Mouse (Mus musculus) CD8-positive naive resting alpha-beta T cell, adult 2 months (primary cell): ENCODE measurements around the gene Aatf.

Source experiments
- DNase-seq, 2 experiments: peaks; one replicate each; pipeline ENCODE4 v3.0.0; 2022; ENCODE audit warnings: low read depth in 2 of 2, low spot score in 2 of 2

Gene Aatf

DNA sequence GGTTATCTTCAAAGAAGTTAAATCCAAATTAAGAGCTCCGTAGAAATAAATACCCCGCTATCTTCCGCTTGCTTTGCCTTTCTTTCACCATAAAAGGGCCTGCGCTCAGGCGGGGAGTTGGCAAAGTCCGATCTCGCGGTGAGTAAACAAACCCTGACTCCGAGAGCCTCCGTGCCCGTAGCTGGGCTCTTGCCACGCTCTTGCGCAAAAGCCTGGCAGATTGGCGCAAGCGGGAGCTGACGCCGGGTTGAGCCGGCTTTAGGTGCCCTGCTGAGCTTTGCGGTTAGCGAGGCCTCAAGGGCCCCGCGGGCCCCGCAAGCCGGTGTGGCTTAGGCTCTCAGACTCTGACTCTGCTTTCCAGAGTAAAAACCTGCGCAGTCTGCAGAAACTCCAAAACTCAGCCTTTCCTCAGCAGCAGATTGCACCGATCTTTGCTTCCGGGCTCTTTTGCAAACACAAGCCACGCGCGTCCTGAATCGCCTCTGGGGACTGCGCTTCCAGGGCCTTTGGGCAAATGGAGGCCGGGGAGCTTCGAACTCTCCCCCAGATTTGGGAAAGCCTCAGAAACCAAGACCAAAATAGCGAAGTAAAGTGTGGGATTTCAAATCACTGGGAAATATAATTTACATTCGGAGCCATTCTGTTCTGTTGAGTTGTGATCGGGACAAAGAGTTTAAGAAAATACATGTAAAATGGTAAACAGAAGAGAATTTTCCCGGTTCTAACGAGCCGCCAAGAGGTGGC is 9.4 kb upstream of the Aatf start:
- no peak for DNase-seq

DNA sequence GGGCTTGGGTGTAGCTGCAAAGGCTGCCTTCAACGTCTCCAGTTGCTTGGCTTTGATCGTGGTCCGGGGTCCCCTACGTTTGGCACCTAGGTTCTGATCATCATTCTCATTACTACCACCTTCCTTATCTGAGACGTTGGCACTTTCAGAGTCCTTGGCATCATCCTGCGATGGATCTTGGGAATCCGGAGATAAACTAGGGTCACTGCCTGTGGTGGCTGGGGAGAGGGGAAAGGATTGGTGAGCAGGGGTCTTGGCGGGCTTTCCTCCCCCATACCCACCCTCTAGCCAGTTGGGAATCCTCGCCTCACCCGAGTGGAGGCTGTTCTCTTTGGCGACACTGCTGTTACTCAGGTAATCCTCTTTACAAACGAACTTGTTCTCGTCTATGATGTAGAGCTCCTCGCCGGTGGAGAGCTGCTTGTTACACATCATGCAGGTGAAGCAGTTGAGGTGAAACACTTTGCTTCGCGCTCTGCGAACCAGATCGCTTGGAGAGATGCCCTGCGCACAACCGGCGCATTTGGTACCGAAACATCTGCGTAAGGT is 8.5 kb upstream of the Aatf start:
- no peak for DNase-seq

DNA sequence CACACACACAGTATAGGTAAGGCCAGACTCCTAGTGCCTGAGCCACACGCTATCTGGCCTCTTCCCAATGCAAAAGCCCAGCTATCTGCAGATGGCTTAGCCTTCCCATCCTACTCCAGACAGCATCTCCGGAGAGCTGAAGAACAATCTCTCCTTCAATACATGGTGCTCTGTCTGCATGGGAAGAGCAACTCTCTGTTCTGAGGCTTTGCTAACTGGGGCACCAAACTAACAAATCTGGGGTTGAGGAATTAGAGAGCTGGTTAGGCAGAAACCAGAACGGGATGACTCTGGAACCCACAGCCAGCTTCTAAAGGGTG is 7.7 kb upstream of the Aatf start:
- DNase-seq = no peak

DNA sequence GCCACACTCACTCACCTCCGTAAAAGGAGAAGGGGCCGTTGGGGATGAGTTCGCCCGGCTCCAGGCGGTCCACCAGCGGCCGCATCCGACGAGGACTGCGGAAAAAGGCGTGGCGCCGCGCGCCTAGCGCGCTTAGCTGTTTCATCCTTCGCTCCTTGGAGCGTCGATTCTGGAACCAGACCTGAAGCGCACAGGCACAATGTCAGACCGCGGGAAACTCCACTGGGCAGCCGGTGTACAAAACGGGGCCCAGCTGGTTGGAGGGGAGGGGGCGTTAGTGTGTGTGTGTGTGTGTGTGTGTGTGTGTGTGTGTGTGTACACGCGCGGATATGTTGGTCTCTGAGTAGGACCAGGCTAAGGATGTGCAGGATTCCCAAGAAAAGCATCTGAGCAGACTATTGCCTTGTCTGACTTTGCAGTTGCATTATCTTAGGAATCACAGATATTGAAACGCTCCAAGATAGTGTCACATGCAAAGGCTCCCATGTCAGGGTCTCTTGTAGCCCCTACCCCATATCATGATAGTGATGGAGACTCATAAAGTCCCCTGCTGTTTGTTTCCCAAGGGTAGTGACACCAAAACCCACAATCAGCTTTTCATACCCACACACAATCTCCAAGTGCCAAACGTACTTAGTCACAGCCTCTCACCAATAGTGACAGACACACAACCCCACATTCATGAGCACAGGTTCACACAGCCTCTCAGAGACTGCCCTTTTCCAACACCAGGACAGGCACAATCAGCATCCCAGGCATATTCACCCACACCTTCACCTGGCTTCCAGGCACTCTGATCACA is 7.1 kb upstream of the Aatf start:
- DNase-seq = no peak

DNA sequence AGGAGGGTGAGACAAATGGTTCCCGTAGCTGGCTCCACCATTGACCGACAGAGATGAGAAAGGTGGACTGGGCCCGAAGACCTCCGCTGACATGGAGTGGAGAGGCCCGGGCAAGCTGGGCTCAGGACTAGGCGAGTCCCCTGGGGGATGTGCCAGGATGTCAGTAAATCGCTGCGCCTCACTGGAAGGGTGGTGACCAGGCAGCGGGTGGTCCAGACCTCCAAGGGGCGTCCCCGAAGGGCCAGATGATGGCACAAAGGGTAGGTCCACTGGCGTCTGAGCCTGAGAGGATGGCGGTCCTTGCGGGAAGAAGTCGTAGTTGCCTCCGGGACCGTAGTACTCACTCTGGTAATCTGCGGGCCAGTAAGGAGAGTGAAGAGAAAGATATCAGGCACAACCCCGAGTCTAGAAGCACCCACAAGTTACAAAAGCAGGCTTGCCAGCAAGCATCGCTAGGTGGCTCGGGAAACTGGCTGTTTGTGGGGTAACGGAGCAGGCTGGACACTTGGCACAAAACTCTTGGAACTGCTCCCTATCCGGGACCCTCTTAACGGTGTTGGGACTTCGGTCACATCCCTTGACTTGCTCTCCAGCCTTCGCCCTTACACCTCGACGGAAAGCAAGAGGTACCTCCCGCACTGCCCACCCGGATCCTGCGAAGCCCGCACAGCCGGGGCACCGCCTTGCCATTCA is 6.4 kb upstream of the Aatf start:
- DNase-seq = no peak

DNA sequence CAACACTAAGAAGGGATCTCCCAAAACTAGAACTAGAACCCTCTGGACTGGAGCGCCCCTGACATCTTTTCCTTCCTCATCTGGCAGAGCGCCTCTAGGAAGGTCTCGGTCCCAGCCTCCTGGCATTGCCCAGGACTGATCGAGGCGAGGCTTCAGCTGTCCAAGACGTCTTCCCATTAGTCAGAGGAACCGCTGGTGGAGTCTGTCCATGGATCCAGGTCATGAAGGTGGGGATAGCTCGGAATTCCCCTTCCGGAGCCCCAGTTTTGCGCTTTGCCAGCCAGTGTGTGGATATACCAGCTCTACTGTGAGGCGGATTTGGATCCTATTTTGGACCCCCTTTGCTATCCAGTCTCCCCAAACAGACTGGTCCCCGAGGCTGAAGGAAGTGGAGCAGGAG is 5.7 kb upstream of the Aatf start:
- no peak for DNase-seq

DNA sequence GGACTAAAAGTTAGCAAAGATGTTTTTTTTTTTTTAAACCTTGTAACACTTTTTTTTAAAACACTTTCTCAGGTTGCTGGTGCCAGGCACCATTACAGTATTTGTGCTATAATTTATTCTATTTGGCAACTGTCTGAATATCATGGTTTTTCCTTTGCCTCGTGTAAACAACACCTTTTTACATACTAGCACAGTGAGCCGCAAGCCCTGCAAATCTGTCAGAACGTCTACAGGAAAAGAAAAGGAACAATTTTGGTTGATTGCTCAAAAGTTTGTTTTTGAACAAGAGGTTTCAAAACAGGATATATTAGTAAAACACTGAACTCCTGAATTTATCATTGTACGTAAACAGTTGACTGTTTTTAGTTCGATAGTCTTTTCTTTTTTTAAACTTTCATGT is 4.9 kb upstream of the Aatf start:
- no peak for DNase-seq

DNA sequence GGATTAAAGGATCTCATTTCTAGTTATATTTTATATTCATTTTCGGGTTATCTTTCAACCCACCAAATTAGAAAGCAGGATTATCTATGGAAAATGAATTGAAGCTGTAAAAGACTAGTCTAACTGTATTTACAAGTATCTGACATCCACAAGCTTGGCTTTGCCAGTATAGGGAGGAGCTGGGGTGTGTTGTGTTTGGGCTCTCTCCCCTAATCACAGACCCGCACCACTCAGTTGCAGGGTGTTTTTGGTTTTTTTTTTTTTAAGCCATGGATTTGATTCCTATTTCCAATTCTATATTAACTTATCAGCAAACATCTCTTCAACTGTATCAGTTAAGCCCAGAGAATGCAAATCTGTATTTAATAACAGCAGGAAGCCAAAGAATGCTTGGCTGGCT is 4.1 kb upstream of the Aatf start:
- DNase-seq = no peak

DNA sequence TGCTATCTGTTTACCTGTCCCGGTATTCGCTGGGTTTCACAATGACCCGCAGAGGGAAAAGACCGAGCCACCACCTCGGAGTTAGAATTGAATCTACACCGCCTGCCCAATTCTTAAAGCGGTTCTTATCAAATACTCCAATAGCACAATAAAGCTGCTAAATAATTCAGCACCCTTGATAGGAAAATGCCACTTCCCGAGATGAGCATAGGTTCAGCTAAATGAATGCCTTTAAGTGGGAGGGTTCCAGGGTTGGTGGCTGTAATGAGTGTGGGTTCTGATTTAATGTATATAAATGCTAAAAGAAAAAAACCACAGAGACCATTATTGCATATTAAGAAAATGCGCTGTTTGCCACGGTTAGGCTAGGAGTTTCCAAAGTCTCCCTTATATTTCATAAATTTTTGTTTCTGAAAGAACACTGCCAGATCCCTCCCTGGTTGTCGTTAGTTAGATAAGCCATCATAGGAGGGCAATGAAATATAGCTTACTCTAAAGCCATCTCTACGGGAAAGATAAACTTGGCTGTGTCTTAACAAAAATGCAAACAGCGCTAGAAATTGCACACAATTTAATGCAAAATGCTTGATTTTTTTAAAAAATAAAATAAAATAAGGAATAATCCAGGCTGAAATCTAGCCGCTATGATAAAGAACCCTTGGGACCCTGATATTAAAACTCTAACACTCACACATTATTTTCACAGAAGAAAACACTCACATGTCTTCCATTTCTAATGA is 3.3 kb upstream of the Aatf start:
- DNase-seq = no peak

DNA sequence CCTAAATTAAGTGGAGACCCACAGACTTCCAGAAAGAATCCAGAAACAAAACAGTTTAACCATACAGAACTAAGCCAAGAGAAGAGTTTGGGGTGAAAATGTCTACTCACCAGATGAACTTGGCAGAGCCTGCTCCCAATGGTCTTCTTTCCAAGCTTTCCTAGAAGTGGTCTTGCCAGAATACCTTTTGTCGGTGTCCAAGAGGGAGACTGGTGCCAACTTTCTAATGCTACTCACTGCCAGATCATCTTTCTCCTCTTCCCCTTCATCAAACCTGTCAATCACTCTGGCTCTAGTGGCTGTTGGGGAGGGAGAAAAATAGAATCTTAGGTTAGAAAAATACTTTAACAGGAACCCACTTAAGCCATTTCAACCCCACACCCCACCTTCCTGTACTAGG is 1.3 kb downstream of the Aatf start:
- no peak for DNase-seq

DNA sequence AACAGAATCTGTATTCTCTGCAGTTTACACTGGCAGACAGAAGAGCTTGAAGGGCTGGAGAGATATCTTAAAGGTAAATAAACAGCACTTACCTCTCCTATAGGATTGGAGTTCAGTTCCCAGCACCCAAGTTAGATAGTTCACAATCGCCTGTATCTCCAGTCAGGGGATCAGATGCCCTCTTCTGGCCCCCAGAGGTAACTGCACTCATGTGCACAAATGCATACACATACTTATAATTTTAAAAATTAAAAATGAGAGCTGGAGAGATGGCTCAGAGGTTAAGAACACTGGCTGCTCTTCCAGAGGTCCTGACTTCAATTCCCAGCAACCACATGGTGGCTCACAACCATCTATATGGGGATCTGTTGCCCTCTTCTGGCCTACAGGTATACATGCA is 9.0 kb downstream of the Aatf start:
- DNase-seq = no peak

DNA sequence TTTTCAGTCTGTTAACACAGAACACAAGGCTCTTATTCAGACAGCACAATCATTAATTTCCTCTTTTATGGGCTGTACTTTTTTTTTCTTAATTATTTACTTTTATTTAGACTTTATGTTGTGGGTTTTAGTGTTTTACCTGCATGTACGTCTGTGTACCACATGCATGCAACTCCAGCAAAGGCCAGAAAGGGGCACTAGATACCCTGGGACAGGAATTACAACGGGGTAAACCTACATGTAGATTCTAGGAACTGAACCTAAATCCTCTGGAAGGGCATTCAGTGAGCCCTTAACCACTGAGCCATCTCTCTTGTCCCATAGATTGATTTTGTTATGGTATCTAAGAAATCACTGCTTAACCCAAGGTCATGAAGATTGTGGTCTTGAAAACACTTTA is 15.4 kb downstream of the Aatf start:
- DNase-seq = no peak

DNA sequence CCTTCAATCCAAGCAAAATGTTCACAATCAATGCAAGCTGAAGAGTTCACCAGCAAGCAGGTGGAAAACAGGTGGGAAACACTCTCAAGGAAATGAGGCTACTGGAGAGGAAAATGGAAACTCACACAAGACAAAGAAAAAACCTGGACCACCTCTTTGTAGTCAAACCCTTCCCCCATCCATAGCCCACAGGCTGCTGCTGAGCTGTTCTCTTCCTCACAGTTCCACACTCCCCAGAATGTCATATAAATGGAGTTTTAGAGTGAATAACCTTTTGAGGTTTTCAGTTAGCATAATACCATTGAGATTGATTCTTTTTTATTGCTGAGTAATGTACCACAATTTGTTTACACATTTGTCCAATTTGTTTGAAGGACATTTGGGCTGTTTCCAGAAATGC is 16.4 kb downstream of the Aatf start:
- DNase-seq = no peak

DNA sequence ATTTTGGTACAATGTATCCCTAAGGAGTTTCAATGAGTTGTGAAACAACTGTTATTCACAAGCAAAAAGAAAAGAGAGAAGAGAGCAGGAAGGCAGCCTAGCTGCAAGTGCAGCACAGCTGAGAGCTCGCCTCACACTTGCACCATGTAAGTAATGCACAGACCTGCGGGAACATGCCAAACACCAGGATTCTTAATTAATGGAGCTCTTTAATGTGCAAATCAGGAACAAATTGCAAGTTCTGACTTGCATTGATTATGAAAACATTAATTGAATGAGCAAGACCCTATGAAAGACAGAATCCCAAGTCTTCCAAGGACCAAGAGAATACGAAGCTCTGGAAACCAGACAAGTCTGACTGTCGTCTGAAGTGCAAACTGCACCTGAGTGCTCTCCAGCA is 17.5 kb downstream of the Aatf start:
- no peak for DNase-seq

DNA sequence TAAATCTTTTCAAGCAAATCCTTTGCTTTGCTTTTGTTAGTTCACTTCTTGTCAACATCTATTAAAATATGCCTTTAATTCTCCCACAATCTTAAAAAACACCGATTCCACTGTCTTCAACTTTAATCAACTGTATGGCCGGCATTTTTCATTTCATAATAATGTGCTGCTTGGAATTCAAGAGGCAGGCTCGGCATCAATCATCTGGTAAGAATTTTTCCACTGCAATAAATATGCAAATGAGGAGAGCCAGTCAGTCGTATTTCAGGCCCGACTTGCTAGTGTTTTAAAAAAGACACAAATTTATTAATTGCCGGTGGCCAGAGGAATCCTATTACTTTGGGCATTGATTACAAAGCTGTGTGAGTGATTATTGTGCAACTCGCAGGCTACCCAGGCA is 31.7 kb downstream of the Aatf start:
- no peak for DNase-seq

DNA sequence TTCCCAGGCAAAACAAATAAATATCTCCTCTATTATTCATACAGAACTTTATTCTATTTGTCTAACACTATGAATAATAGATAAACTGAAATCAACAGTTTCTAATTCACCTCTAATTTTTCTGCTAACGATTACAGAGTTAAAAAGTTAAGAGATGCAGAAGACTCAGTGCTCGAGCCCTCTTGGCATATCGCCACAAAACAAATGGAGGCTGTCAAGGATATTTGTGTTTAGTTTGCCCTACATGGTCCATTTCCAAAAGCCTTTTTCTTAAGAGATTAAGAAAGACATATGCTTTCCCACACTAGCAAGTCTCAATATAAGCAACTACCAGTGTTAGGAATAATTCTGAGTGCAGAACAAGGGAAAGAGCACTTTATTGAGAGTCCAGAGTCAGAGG is 32.9 kb downstream of the Aatf start:
- DNase-seq = no peak

DNA sequence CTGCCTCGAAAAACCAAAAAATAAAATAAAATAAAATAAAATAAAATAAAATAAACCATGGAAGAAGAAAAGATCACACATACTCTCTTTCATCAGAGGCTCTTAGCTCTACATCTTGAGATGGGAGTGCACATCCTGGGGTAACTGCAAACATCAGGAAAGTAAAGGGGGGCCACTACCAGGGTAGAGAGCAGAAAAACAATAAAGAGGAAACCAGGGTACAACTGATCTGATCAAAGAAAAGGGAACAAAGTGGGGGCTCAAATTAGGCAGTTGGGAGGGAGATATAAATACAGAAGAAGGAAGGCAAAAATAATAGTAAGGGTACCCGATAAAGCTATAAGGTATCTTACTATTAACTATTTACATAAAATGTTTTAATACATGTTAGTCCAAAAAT is 36.7 kb downstream of the Aatf start:
- DNase-seq = no peak

DNA sequence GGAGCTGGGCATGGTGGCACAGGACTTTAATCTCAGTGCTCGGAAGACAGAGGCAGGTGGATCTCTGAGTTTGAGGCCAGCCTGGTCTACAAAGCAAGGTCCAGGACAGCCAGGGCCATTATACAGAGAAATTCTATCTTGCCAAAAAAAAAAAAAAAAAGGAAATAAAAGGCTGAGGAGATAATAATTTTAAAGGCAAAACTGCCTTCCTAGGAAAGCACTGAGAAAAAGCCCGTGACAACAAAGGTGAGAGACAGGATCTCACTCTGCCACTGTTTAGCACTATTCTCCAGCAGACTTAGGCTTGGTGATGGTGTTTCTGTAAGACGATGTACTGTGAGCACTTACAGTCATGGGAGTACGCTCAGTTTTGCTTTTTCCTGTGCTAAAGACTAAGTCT is 37.3 kb downstream of the Aatf start:
- DNase-seq = no peak

DNA sequence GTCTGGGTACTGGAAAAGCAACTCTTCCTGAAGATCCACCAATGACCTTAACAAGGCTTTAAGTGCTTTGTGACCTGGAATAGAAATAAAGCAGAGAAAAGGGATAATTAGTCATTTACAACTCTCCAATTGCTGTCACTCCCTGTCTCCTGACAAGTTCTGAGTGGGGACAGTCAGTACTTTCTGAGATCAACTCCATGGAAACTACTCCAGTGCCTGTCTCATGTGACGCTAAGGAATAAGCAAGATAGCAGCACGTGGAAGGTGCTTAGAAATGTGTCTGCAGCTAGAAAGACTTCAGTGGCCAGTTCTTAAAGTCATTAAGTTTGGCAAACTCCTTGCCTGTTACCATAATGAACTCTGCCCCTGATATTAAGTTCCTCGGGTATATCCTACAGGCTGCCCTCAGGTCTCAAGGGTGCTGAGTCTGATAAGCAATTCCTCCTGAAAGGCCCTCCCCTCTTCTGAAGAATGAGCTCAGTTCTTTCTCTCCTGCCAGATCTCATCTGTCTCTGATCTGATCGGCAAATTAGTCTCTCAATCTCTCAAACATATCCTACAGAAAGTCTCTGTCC is 40.1 kb downstream of the Aatf start:
- DNase-seq = no peak

DNA sequence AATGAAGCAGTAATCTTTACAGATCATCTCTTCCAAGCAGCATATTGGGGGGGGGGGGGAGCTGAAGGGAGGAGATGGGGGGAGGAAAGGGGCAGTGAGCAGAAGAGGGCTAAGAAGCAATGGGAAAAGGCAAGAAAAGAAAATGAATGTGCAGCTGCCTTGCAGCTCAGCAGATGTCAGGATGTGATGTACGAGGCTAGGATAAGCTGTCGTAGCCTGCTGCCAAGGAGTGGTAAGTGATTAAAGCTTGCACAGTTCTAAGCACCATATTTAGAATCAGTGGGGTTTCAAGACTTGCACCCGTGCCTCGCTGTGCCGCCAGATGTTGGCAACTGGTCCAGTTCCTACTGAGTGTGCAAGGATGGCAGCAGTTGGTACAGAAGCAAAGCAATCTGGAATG is 48.8 kb downstream of the Aatf start:
- no peak for DNase-seq

DNA sequence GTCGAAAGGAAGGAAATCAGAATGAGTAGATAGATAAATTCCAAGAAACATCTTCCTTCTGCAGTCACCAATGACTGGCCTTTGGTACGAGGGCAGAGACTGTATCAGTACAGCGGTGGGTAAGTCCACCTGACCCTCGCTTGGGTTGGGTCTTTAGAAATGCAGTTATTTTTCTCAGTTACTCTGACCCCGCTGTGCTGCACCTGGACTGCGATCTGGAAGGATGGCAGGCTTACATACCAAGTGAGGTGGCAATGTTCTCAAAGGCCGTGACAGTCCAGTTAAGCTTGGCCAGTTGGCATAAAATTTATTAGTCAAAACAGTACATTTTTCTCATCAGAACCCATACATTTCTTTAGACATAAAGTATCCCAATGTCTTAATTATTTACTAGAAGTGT is 59.4 kb downstream of the Aatf start:
- no peak for DNase-seq
